Mouse (Mus musculus) regulatory T cell (primary cell): Measurements from ENCODE around the gene Mllt10.
"Not testable (repeated sequence)": the region's sequence is repeated elsewhere in the genome, so short reads cannot be mapped to it uniquely, and the experiment has no call there.

Experiments
- in situ Hi-C: fragments of 300-600 bp; cut with MboI, MseI; formaldehyde crosslinking; loops from one replicate; pipeline ENCODE4 v1.15.1; 2025; ENCODE audit warnings: high pct_unique_total_duplicates

Mllt10 gene

DNA sequence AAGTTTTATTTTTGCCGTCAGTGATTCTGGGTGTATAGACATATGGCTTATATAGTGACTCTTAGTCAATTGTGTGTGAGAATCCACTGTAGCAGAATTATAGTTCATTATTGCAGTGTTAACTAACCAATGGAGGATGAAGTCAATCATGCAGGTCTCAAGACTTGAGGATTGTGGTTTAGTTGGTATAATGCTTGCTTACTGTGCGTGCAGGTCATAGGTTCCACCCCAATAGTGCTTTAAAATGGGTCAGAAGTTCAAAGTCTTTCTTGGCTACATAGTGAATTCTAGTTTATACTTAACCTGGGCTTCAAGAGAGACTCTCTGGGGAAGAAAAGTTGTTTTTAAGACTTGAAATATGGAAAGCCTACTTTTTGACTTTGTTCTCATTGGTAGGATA, 16.9 kb downstream of the Mllt10 start:
- in situ Hi-C loops, result no loop called here

DNA sequence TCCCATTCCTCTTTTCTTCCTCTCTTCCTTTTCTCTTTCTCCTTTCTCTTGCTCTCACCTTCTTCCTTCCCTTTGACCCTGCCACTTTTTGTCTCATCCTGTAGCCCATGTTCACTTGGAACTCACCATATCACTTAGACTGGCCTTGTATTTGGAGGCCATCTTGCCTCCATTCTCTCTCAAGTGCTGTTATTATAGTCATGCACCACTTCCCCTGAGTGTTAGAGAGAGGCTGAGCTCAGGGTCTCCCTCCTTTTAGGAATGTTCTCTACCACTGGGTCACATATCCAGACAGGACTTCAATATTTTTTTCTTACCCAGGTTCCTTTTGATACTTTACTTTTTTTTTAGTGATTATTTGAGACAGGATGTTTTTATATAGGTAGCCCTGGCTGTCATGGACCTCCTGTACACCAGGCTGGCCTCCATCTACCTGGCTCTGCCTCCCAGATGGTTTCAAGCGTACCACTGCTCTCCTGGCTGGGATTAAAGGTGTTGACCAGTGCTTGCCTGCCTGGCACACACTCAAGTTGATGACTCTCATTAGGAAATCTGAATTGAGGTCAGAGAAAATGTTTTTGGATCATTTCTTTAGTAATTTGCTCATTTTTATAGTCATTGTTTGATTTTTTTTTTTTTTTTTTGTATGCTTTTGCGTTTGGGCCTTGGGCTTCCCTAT, 25.3 kb downstream of the Mllt10 start:
- in situ Hi-C loops, result no loop called here

DNA sequence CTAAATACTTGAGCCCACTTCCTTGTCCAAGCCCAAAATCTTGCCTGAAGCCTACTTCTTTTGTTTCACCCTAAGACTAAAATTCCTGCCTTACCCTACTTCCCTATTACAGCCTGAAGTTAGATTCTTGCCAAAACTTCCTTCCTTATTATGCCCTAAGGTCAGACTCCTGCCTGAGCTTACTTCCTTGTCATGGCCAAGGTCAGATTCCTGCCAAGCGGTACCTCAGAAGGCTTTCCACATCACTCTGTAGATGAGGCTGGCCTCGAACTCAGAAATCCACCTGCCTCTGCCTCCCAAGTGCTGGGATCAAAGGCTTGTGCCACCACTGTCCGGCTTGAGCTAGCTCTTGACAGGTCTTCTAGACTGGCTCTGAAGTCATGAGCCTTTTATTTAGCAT, 32.7 kb downstream of the Mllt10 start:
- in situ Hi-C loops, result not testable (repeated sequence)

DNA sequence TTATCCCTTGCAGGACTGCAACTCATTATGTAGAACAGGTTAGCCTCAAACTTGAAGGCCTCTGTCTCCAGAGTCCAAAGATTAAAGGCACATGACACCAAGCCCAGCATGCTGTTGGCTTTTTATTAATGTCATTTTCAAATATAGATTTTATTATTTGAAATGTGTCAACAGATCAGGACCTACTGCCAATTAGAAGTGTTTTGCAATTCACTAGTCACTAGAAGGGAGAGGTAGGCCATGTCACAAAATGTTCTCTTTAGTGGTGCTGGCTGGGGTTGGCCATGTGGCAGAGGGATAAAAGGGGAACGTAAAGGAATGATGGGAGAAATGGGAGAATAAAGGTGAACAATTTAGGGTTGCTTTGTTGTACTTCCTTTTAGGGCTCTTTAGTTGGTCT, 38.8 kb downstream of the Mllt10 start:
- in situ Hi-C loops, result no loop called here

DNA sequence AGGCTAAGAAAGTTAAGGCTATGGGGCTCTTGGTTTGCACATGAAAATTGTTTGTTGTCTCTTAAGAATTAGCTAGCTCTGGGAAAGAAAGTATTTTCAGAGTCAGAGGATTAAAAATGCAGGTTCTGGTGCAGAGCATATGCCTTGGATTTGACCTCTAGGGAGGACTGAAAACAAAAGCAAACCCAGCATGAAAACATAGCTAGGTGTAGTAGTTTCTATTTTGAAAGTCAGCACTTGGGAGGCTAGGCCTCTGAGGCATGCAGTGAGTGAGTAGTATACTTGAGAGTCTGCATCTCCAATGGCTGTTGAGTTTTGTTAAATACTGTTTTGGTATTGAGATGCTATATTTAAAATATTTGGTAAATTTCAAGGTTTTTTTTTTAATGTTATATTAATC, 39.3 kb downstream of the Mllt10 start:
- in situ Hi-C loops, result no loop called here

- in situ Hi-C loops, result no loop called here
These were observed 40.8 kb downstream of the Mllt10 start for GRCm38 (mm10) chr2:18095804-18096203.

GRCm38 (mm10) chr2:18100914-18101313, 45.9 kb downstream of the Mllt10 start:
- in situ Hi-C loops, result no loop called here

- in situ Hi-C loops, result no loop called here
These were observed 52.5 kb downstream of the Mllt10 start for GRCm38 (mm10) chr2:18107561-18107960.

DNA sequence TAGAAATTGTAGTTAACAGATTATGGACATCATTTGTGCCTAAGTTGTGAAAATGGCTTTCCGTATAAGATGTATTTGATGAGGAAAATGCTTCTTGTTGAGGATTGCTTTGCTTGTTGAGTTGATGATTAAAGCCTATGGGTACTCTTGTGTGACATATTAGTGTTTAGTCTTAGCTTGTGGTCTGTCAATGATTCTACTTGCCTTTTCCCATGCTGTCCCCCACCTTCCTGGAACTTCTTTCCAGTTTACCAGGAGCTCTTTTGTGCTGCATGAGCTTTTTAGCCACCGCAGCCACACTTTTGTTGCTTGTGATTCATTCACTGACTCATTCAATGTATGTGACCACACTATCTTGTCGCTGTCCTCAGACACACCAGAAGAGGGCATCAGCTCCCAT, 53.2 kb downstream of the Mllt10 start:
- in situ Hi-C loops, result no loop called here

DNA sequence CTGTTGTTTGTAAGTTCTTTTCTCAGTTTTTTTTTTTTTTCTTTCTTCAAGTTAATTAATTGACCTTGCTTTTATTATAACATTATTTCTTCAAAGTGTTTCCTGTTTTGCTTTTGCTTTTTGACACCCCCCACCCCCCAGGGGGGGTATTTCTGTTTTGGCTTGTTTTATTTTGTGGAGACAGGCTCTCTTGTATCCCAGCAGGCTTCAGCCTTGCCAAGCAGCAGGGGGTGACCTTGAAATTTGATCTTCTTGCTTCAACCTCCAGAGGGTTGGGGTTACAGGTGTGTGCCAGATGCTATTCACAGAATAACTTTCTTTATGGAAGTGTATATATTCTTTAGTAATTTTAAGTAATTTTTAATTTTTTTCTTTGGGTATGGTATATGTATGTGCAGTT, 56.4 kb downstream of the Mllt10 start:
- in situ Hi-C loops, result no loop called here

- in situ Hi-C loops, result no loop called here
These were observed 61.4 kb downstream of the Mllt10 start for GRCm38 (mm10) chr2:18116432-18116831.

- in situ Hi-C loops, result loop anchor here (25.0 kb wide), 1 partner anchor 1701 kb away; no protein-coding TSS in a partner anchor
These were observed 83.1 kb downstream of the Mllt10 start for GRCm38 (mm10) chr2:18138131-18138530.

DNA sequence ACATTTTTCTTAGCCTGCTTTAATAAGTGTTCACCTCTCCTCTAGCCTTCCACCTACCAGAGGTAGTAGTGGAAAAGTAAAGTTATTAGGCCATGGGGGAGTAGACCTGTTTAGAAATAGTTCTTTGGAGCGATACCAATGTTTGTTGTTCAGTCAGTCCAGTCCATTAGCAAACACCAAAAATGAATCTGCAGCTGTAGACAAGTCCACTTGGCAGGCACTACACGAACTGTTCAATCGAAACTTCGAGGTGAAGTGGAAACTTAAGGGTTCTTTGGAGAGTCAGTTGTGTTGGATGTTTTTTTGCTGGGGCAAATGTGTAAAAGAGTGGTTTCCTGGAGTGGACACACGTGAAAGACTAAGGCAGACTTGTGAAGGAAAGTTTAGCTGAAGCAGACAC, 84.6 kb downstream of the Mllt10 start:
- in situ Hi-C loops, result loop anchor here (25.0 kb wide), 1 partner anchor 1702 kb away; no protein-coding TSS in a partner anchor

- in situ Hi-C loops, result no loop called here
These were observed 101.1 kb downstream of the Mllt10 start for GRCm38 (mm10) chr2:18156131-18156530.

GRCm38 (mm10) chr2:18159426-18159825, 104.4 kb downstream of the Mllt10 start:
- in situ Hi-C loops, result no loop called here

DNA sequence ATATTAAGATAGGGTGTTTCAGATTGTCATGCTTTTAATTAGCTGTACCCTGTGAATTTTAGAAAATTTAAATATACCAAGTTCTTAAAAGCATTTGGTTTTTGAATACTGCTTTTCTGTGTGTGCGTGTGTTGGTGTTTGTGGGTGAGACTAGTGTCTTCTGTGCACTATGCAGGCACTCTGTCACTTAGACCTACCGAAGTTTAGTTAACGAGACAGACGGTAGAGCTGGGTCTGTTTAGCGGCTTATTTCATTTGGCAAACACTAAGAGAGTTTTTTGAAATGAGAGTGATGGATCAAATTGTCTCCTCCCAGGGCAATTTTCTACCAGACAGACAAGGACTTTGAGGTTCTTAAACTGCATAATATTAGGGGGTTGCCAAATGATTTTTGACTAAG, 106.0 kb downstream of the Mllt10 start:
- in situ Hi-C loops, result no loop called here

DNA sequence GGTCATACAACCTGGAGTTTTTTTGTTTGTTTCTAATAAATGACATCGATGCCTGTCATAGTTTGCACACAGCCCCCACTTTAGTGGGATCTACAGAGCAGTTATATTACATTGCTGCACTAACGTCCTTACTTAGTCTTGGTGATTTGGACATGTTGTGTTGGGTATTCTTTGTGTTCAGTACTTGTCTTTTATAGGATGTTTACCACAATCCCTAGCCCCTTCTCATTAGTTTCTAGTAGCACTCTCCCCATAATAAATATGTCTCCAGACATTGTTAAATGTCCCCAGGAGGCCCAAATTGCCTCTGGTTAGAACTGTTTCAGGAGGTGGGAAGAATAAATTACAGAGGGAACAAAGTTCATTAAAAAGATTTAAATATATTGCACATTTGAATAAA, 110.5 kb downstream of the Mllt10 start:
- in situ Hi-C loops, result no loop called here

- in situ Hi-C loops, result no loop called here
These were observed 114.3 kb downstream of the Mllt10 start for GRCm38 (mm10) chr2:18169174-18169948.

GRCm38 (mm10) chr2:18175234-18175633, 120.2 kb downstream of the Mllt10 start:
- in situ Hi-C loops, result no loop called here

DNA sequence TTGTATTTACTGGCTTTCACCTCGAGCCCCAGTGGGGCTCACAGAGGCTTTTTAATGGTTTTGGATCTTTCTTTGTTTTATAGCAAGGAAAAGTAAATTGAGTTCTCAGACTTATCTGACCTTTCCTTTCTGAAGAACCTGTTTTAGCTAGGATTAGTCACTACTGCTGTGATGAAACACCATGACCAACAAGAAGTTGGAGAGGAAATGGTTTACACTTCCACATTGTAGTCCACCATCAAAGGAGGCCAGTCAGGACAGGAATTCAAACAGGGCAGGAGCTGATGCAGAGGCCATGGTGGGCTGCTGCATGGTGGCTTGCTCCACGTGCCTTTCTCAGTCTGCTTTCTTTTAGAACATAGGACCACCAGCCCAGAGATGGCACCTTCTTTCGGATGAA, 121.2 kb downstream of the Mllt10 start:
- in situ Hi-C loops, result no loop called here

DNA sequence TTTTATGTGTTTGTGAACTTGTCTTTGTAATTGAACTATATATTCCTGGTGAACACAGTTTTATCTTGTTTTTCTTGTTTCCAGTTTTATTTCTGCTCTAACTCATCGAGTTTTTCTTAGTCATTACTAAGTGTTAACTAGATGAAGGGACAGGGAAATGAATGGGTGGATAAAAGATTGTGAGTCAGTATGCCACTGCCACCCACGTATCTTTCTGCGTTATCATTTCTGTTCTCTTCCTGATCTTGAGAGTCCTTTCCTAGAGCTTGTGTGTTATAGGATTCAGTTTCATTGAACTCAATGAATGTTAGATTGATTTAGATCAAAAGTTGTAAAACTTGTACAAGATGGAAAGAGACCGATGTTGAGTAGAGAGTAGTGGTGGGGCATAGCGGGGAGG, 125.3 kb downstream of the Mllt10 start:
- in situ Hi-C loops, result loop anchor here (5.0 kb wide), 1 partner anchor 103 kb away; no protein-coding TSS in a partner anchor

GRCm38 (mm10) chr2:18181631-18182030, 126.6 kb downstream of the Mllt10 start:
- in situ Hi-C loops, result loop anchor here (5.0 kb wide), 1 partner anchor 104 kb away; no protein-coding TSS in a partner anchor

GRCm38 (mm10) chr2:18183079-18183478, 128.0 kb downstream of the Mllt10 start:
- in situ Hi-C loops, result loop anchor here (5.0 kb wide), 1 partner anchor 106 kb away; no protein-coding TSS in a partner anchor
